Mouse (Mus musculus) c-Kit-positive CD71-negative TER-119-negative erythroid progenitor cells, embryonic 14.5 days (primary cell): Measurements from ENCODE around the gene Zcrb1.

Experiments used
- DNase-seq: peaks from one replicate; pipeline ENCODE4 v3.0.0-alpha.2; 2013; ENCODE audit warnings: low read depth

Zcrb1 gene

DNA sequence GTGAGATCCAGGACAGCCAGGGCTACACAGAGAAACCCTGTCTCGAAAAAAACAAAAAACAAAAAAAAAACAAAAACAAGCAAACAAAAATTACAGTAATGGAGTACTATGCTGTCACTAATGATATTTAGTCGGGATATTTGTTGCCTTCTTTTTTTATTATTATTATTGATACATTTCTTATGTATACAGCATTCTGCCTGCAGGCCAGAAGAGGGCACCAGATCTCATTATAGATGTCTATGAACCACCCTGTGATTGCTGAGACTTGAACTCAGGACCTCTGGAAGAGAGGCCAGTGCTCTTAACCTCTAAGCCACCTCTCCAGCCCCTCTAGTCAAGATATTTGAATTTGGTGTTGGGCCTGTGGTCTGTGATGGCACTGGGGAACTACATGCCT is 26.3 kb downstream of the Zcrb1 start:
- DNase-seq = no peak

DNA sequence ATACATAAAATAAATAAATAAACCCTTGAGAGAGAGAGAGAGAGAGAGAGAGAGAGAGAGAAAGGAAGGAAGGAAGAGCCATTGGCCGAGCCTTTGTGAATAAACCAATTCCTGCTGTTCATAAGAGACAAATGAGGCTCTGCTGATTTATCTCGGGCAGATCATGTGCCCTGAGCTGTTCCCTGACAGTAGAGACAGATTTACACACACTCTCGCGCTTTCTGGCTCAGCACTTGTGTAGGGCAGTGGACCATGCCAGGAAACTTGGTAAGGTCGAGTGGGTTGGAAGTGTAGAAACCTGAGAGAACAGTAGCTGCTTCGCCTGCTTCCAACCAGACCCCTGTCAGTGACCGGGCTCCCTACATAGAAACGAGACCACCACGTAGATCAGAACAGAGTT is 29.6 kb downstream of the Zcrb1 start:
- DNase-seq = no peak

DNA sequence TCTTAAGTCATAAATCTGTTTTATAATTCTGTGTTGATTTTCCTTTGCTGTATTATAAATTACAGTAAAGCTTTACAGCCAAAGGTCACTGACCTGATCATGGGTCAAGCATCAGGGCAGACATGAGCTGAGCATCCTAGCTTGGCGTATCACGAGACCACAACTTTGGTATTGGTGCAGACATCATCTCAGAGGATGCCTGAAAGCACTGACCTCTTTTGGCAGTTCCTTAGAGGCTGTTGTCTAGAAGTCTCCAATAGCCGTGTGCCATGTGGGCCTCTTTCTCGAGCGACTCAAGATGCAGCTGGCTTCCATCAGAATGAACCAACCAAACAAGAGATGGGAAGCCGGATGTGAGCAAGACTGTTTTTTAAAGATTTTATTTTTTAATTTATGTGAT is 32.6 kb downstream of the Zcrb1 start:
- DNase-seq = no peak

DNA sequence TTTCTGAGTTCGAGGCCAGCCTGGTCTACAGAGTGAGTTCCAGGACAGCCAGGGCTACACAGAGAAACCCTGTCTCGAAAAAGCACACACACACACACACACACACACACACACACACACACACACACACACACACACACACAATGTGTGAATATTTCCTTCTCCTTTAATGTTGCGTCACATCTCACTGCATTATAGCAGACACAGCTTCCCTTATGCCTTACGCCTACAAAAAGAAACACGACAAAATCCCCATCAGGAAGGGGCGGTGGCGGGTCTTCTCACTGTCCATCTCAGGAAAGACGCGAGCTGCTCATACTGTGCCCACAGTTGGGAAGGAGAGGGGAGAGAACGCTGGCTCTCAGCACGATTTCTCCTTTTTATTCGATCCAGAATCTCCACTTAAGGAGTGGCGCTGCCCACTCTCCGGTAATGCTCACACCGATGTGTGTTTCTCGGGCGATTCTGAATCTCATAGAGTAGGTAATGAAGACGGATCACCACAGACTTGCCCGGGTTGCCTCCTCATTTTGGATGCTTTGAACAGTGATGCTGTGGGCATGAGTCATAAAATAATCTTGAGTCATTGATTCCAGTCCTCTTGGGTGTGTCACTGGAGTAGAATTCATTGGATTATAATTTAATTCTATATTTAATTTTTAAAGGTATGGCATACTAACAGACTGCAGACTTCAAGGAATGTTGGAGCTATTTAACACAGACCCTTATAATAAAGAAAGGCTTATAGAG is 39.6 kb downstream of the Zcrb1 start:
- DNase-seq = no peak

DNA sequence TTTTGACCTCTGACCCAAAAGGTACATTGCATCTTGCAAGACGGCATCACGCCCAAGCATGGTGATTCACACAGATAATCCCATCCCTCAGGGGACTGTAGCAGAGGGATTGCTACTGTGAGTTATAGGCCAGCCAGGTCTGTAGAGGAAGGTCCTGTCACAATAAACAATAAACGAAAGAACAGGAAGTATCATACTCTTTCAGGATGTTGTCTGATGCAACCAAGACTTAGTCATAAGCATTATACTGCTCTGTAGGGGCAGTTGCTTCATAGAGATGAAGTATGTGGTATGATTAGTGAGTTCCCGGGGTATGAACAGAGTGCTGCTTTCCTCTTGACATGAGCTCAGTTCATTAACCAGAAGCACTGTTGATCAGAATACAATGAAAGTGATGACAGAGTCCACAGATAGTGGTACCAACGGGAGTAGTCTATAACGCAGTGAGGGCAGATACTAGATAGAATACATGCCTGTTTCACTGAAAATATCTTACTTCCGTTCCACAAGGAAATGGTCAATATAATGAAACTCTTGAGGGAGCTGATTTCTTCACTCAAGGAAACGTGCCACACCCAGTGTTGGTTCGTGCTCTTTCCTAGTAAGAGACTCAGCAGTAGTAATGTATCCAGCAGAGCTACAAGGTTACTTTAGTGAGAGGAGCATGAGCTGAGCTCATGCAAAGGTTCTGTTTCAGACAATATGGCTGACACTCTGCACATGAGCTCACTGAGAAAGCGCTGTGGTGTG is 57.3 kb downstream of the Zcrb1 start:
- DNase-seq = peak; percentile 19

DNA sequence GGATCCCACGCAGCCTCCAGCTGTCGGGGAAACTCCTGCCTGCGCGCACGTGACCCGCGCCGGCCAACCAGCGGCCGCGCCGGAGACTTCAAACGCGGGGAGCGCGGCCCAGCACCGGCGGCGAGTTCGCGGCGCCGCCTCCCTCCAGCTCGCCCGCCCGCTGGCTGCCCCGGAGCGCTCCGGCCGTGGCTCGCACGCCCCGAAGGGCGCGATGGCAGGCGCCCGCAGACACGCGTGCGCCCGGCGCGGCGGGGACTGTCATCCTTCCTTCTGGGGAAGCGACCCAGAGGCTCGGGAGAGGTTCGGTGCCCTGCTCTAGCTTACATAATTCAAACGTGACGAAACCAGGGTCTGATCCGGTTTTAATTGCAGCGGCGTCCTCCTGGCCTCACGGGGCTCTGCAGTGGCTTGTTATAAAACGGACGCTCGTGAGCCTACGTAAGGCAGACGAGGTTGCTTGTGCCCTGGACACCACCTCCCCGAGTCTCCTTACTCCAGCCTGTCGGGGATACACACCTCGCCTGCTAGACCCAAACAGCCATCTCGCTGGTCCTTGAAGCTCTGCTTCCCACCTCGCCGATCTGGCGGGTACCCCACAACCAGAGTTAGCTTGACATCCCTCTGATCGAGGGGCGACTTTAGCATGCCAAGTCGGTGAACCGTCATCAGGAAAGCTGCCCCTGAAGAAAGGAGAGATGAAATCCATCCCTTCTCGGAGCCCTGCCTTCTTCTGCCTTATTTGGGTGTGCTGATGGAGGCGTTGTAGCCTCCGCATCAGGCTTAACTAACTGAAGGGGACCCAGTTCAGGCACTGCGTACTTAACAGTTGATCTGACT is 61.0 kb downstream of the Zcrb1 start, which contains the start of gene Yaf2:
Gene Yaf2 (minus strand): TSS at position 11 of the 837 bp plus-strand sequence.
- peak; percentile 68 for DNase-seq

DNA sequence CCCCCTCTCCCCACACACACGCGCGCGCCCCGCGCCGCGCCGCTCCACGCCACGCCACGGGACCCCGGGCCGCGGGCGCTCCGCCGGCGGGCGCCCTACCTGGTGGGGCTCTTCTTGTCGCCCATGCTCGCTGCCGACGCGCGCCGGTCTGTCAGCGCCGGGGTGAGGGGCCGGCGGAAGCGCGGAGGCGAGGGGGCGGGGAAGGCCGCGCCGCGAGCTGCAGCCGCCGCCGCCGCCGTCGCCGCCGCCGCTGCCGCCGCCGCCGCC is 61.5 kb downstream of the Zcrb1 start:
- no peak for DNase-seq
